Comparison of ENCODE assay signal across 28 mouse cellular contexts in genomic region chr13:38725452-38725851, GRCm38 (mm10).
"Had no signal": no experiment of that assay in that cellular context is flagged by ENCODE, and none has a peak within 500 bp of the region (broad histone marks: within the 10 kb centered on the region; RNA-seq: fewer than 3 reads in every experiment).

No protein-coding gene starts in this region.

- DNase-seq: forebrain, postnatal 0 days; gastrocnemius, postnatal 25 days; heart, adult 2 months; heart, postnatal 14 days; heart, postnatal 36 days; kidney, adult 11 months; kidney, adult 2 months; kidney, adult 9 months; kidney, postnatal 14 days; kidney, postnatal 36 days; layer of hippocampus, adult 9-11 months; layer of hippocampus, postnatal 36 days; left cerebral cortex, postnatal 4 days had no signal

- H3K27me3 ChIP-seq: heart, embryonic 13.5 days; heart, embryonic 15.5 days; hindbrain, embryonic 12.5 days; kidney, embryonic 15.5 days; limb, embryonic 13.5 days; limb, embryonic 15.5 days; liver, embryonic 12.5 days had no signal

- H3K4me2 ChIP-seq: heart, embryonic 11.5 days; heart, embryonic 13.5 days; heart, embryonic 15.5 days; hindbrain, embryonic 12.5 days; hindbrain, embryonic 14.5 days; kidney, embryonic 15.5 days; limb, embryonic 13.5 days; limb, embryonic 15.5 days; liver, embryonic 12.5 days had no signal

- ATAC-seq: forebrain, postnatal 0 days; hindbrain, postnatal 0 days; intestine, embryonic 16.5 days; liver, embryonic 12.5 days had no signal

- H3K4me1 ChIP-seq: heart, embryonic 13.5 days; heart, embryonic 15.5 days; hindbrain, embryonic 10.5 days; hindbrain, embryonic 12.5 days; kidney, embryonic 15.5 days; limb, embryonic 13.5 days; limb, embryonic 15.5 days; liver, embryonic 12.5 days had no signal

- H3K9me3 ChIP-seq: heart, embryonic 13.5 days; heart, embryonic 15.5 days; hindbrain, embryonic 10.5 days; hindbrain, embryonic 12.5 days; kidney, embryonic 15.5 days; limb, embryonic 13.5 days; limb, embryonic 15.5 days; liver, embryonic 12.5 days had no signal

- H3K27ac ChIP-seq: heart, adult 2 months; heart, embryonic 13.5 days; heart, embryonic 15.5 days; hindbrain, embryonic 10.5 days; hindbrain, embryonic 12.5 days; hindbrain, embryonic 14.5 days; hindbrain, postnatal 0 days; kidney, embryonic 15.5 days; kidney, postnatal 0 days; left cerebral cortex, adult 2 months; limb, embryonic 13.5 days; limb, embryonic 15.5 days; liver, embryonic 12.5 days; liver, embryonic 14.5 days had no signal

- H3K36me3 ChIP-seq: heart, embryonic 13.5 days; heart, embryonic 15.5 days; hindbrain, embryonic 10.5 days; hindbrain, embryonic 12.5 days; kidney, embryonic 15.5 days; limb, embryonic 13.5 days; limb, embryonic 15.5 days; liver, embryonic 12.5 days had no signal

- H3K4me3 ChIP-seq: heart, adult 2 months; heart, embryonic 13.5 days; heart, embryonic 15.5 days; hindbrain, embryonic 10.5 days; hindbrain, embryonic 12.5 days; kidney, embryonic 15.5 days; left cerebral cortex, adult 2 months; limb, embryonic 13.5 days; limb, embryonic 15.5 days; liver, embryonic 12.5 days had no signal

- H3K9ac ChIP-seq: forebrain, postnatal 0 days; heart, embryonic 13.5 days; heart, embryonic 15.5 days; hindbrain, embryonic 12.5 days; hindbrain, embryonic 14.5 days; kidney, embryonic 15.5 days; limb, embryonic 13.5 days; limb, embryonic 15.5 days; liver, embryonic 12.5 days; liver, embryonic 14.5 days had no signal
